Mouse (Mus musculus) layer of hippocampus, adult 11-12 months (tissue): Measurements from ENCODE around the gene Atp2a2.

Source experiments
- DNase-seq: peaks from one replicate; pipeline ENCODE4 v3.0.0; 2022; ENCODE audit warnings: low spot score

Atp2a2 gene

GRCm38 (mm10) chr5:122409692-122410645 lies 92.1 kb downstream of the Atp2a2 start:
- DNase-seq, result no peak

- DNase-seq, result no peak
Observed at GRCm38 (mm10) chr5:122405537-122405936, 96.5 kb downstream of the Atp2a2 start.
